Mouse (Mus musculus) stomach, embryonic 15.5 days (tissue): ENCODE measurements at regions not wholly inside any gene's neighbourhood (a gene's known extent, or its start where the extent isn't known, plus 50 kb on each side); places are given as distances from the start of the nearest gene placed in this dataset.
A peak's percentile ranks its signal among the peaks of the same experiment; 100 is the strongest.

ENCODE experiments used
- ATAC-seq: fragments of 200-750 bp; cut with Nextera tagmentation; 2 replicates; pipeline ENCODE4 v1.8.0; 2017; ENCODE audit warnings: low read depth, moderate number of reproducible peaks, moderate TSS enrichment; ENCODE audit not compliant: insufficient read depth, low FRiP score
- H3K27ac ChIP-seq: fragments of 300-500 bp; sonication (generic); 2 replicates; pipeline ENCODE4 v1.5.1; 2015; ENCODE audit warnings: mild to moderate bottlenecking, inconsistent platforms
- H3K27me3 ChIP-seq: fragments of 300-500 bp; sonication (generic); replicated peaks from 2 replicates; pipeline ENCODE4 v1.6.1; 2015; ENCODE audit warnings: inconsistent platforms
- H3K36me3 ChIP-seq: fragments of 300-500 bp; sonication (generic); 2 replicates; pipeline ENCODE4 v1.6.1; 2015; ENCODE audit warnings: inconsistent platforms
- H3K4me1 ChIP-seq: fragments of 300-500 bp; sonication (generic); 2 replicates; pipeline ENCODE4 v1.6.1; 2015; ENCODE audit warnings: inconsistent platforms
- H3K4me2 ChIP-seq: fragments of 300-500 bp; sonication (generic); 2 replicates; pipeline ENCODE4 v1.6.1; 2015; ENCODE audit warnings: mild to moderate bottlenecking, inconsistent platforms
- H3K4me3 ChIP-seq: fragments of 300-500 bp; sonication (generic); replicated peaks from 2 replicates; pipeline ENCODE4 v1.5.1; 2015; ENCODE audit warnings: inconsistent platforms
- H3K9ac ChIP-seq: fragments of 300-500 bp; sonication (generic); 2 replicates; pipeline ENCODE4 v1.6.1; 2015; ENCODE audit warnings: inconsistent platforms
- H3K9me3 ChIP-seq: fragments of 300-500 bp; sonication (generic); 2 replicates; pipeline ENCODE4 v1.6.1; 2016; ENCODE audit warnings: inconsistent platforms
- WGBS: fragments of 180-500 bp; shearing (Covaris S2); methylation state at CpG from one replicate; pipeline ENCODE4 v1.1.7; 2015; 5-methylcytosine and 5-hydroxymethylcytosine counted together

- peak; percentile 27; the same call in 1 of the 2 replicates for ATAC-seq
- H3K4me2 ChIP-seq, result no peak overlapping the region
- no peaks in the 10 kb centered on the region for H3K36me3 ChIP-seq
- H3K27me3 ChIP-seq, result no peaks in the 10 kb centered on the region
- no peak overlapping the region for H3K9ac ChIP-seq
- 71% methylated on average over 5 of the region's 5 CpGs for WGBS
- H3K4me1 ChIP-seq, result no peaks in the 10 kb centered on the region
- H3K4me3 ChIP-seq, result no peak overlapping the region
- no peak overlapping the region for H3K27ac ChIP-seq
- no peaks in the 10 kb centered on the region for H3K9me3 ChIP-seq
These were observed 1006.2 kb upstream of the Cdh20 start for GRCm38 (mm10) chr1:103762044-103762663.

- H3K4me2 ChIP-seq, result no peak overlapping the region
- 41% methylated on average over 3 of the region's 3 CpGs for WGBS
- ATAC-seq, result no peak
These were observed 1005.6 kb upstream of the Cdh20 start for GRCm38 (mm10) chr1:103762745-103763144.

GRCm38 (mm10) chr1:103767315-103767714, 1001.0 kb upstream of the Cdh20 start:
- Histone ChIP-seq H3K9ac (no peak overlapping the region), H3K9me3 (no peaks in the 10 kb centered on the region), H3K27me3 (no peaks in the 10 kb centered on the region), H3K36me3 (no peaks in the 10 kb centered on the region), H3K4me2 (no peak overlapping the region), H3K4me3 (no peak overlapping the region), H3K27ac (no peak overlapping the region), H3K4me1 (no peaks in the 10 kb centered on the region)
- 66% methylated on average over 2 of the region's 2 CpGs for WGBS
- ATAC-seq, result no peak

More at GRCm38 (mm10) chr1:103762745-103763144, 1005.6 kb upstream of the Cdh20 start:
- H3K4me3 ChIP-seq, result no peak overlapping the region
- no peaks in the 10 kb centered on the region for H3K9me3 ChIP-seq
- H3K27me3 ChIP-seq, result no peaks in the 10 kb centered on the region
- no peak overlapping the region for H3K27ac ChIP-seq
- H3K9ac ChIP-seq, result no peak overlapping the region
- no peaks in the 10 kb centered on the region for H3K4me1 ChIP-seq
- no peaks in the 10 kb centered on the region for H3K36me3 ChIP-seq

- no peak overlapping the region for H3K4me2 ChIP-seq
- no peak overlapping the region for H3K27ac ChIP-seq
- H3K4me1 ChIP-seq, result no peaks in the 10 kb centered on the region
- no peak for ATAC-seq
- no peaks in the 10 kb centered on the region for H3K27me3 ChIP-seq
- no peaks in the 10 kb centered on the region for H3K36me3 ChIP-seq
- no peak overlapping the region for H3K9ac ChIP-seq
- H3K9me3 ChIP-seq, result no peaks in the 10 kb centered on the region
- H3K4me3 ChIP-seq, result no peak overlapping the region
These were observed 983.6 kb upstream of the Cdh20 start for GRCm38 (mm10) chr1:103784692-103785091.

GRCm38 (mm10) chr1:103796337-103796736, 972.0 kb upstream of the Cdh20 start:
- ATAC-seq, result no peak
- no peaks in the 10 kb centered on the region for H3K4me1 ChIP-seq
- no peak overlapping the region for H3K4me3 ChIP-seq
- no peaks in the 10 kb centered on the region for H3K36me3 ChIP-seq
- H3K4me2 ChIP-seq, result no peak overlapping the region
- H3K9ac ChIP-seq, result no peak overlapping the region
- H3K27me3 ChIP-seq, result no peaks in the 10 kb centered on the region
- no peak overlapping the region for H3K27ac ChIP-seq
- no peaks in the 10 kb centered on the region for H3K9me3 ChIP-seq

- no peak overlapping the region for H3K4me3 ChIP-seq
- H3K36me3 ChIP-seq, result no peaks in the 10 kb centered on the region
- no peak overlapping the region for H3K4me2 ChIP-seq
- H3K27ac ChIP-seq, result no peak overlapping the region
- H3K9ac ChIP-seq, result no peak overlapping the region
- H3K27me3 ChIP-seq, result no peaks in the 10 kb centered on the region
- no peaks in the 10 kb centered on the region for H3K9me3 ChIP-seq
- no peaks in the 10 kb centered on the region for H3K4me1 ChIP-seq
- no peak for ATAC-seq
These were observed 969.0 kb upstream of the Cdh20 start for GRCm38 (mm10) chr1:103799343-103799742.

- no peak overlapping the region for H3K9ac ChIP-seq
- no peaks in the 10 kb centered on the region for H3K9me3 ChIP-seq
- H3K4me1 ChIP-seq, result no peaks in the 10 kb centered on the region
- ATAC-seq, result no peak
- no peak overlapping the region for H3K4me3 ChIP-seq
- no peak overlapping the region for H3K27ac ChIP-seq
- H3K4me2 ChIP-seq, result no peak overlapping the region
- no peaks in the 10 kb centered on the region for H3K27me3 ChIP-seq
- WGBS, result 59% methylated on average over 3 of the region's 3 CpGs
- no peaks in the 10 kb centered on the region for H3K36me3 ChIP-seq
These were observed 950.4 kb upstream of the Cdh20 start for GRCm38 (mm10) chr1:103817946-103818345.
